8 mouse cellular contexts compared by ENCODE assay signal in the genomic region with DNA sequence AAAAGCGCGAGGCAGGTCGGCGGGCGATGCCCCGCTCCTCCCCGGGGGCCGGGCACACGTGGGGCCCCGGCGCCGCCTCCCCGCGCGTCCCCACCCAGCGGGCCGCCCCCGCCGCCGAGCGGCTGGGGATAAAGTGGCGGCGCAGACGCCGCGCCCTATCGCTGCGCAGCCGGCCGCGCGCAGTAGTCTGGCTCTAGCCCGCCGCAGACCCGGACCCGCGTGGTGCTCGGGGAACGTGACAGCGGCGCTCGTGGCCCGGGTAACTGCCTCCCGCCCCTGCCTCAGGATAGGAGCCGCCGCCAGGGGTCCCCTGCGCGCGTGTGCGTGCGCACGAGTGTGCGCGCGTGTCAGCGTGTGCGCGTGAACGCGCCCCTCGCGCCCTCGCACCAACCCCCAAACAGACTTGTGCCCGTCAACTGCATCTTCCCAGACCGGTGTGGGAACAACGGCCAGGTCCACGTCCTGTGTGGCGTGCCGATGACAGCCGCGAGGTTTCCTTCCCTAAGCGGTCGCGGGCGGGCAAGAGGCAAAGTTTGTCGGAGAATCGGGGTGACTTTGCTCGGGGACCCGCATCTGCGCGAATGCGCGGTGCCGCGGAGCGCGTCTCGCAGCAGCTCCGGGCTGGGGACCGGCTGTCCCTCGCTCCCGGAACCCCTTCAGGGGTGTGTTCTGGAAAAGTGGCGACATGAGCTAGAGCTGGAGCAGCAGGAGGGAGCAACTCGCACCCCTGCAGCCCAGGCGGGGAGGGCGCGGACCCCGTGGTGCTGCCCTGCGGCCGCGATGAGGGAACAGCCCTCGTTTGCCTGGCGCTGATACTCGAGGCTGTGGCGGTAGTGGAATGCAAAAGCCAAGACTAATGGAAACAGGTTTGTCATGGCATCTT. TPM values are rescaled to one million over a fixed set of nuclear protein-coding genes. Genes with fewer than 3 reads are reported as not detected.
A peak's percentile ranks its signal among the peaks of the same experiment; 100 is the strongest.
DNase-seq lines count a peak whose midpoint lies in the region; ATAC-seq and TF ChIP-seq lines count a peak whose summit lies in the region.

Gene Mgll, plus strand, starts transcription at position 100 of the 883 bp plus-strand sequence.

- peaks cover 4% of the 10 kb centered on the region; the same call in 1 of the 2 replicates for H3K27me3 ChIP-seq in forebrain, embryonic 16.5 days (replicated peaks; ENCODE audit: control insufficient read depth, insufficient read depth, low read length)
- no peaks in the 10 kb centered on the region for H3K27me3 ChIP-seq in liver, embryonic 14.5 days (ENCODE audit: control insufficient read depth, insufficient read depth, low read length)
- H3K27me3 ChIP-seq in neural tube, embryonic 11.5 days (ENCODE audit: control insufficient read depth, insufficient read depth, low read length): 0 out of 2 replicates have a peak, but pooled peaks cover 7% of the 10 kb centered on the region

- TF ChIP-seq CTCF in liver, embryonic 14.5 days (IDR thresholded peaks at IDR 0.05; ENCODE audit: low read depth): no peak; the same call in none of the 2 replicates

- intact Hi-C loops in heart, postnatal 10 days (cut with DNase I): loop anchor here (10.0 kb wide), 1 partner anchor 130 kb away; no protein-coding TSS in a partner anchor

- peak within 1 kb of the TSS; percentile 61 for H3K9ac ChIP-seq in ES-E14 (ENCODE audit: insufficient read depth, low read depth, low read length, poor library complexity, severe bottlenecking)
- peak within 1 kb of the TSS; percentile 66 for H3K9ac ChIP-seq in forebrain, embryonic 16.5 days (replicated peaks; ENCODE audit: low read depth, low read length)
- peak within 1 kb of the TSS; percentile 95 for H3K9ac ChIP-seq in liver, embryonic 14.5 days (replicated peaks)
- peak within 1 kb of the TSS; percentile 54 for H3K9ac ChIP-seq in neural tube, embryonic 11.5 days (ENCODE audit: low read length)

- in situ Hi-C loops in ES-E14 (cut with MboI; ENCODE audit: low sequenced_read_pairs in 2 of 2, unreplicated experiment in 2 of 2): no loop called here

- H3K36me3 ChIP-seq in ES-E14 (ENCODE audit: control insufficient read depth, insufficient read depth, low read length, poor library complexity, severe bottlenecking): no peaks in the 10 kb centered on the region
- no peaks in the 10 kb centered on the region for H3K36me3 ChIP-seq in forebrain, embryonic 16.5 days (ENCODE audit: control insufficient read depth, insufficient read depth)
- peaks cover 25% of the 10 kb centered on the region for H3K36me3 ChIP-seq in liver, embryonic 14.5 days (replicated peaks; ENCODE audit: control insufficient read depth, insufficient read depth, low read depth)
- H3K36me3 ChIP-seq in neural tube, embryonic 11.5 days (ENCODE audit: control insufficient read depth, insufficient read depth, low read length): no peaks in the 10 kb centered on the region

- ATAC-seq in forebrain, embryonic 16.5 days: peak; percentile 91
- peak; percentile 94 for ATAC-seq in liver, embryonic 14.5 days (ENCODE audit: insufficient read depth)
- ATAC-seq in neural tube, embryonic 11.5 days (ENCODE audit: insufficient read depth, low FRiP score, low TSS enrichment): peak; percentile 60

- peak within 1 kb of the TSS; percentile 92 for H3K4me2 ChIP-seq in forebrain, embryonic 16.5 days (ENCODE audit: low read length)
- H3K4me2 ChIP-seq in liver, embryonic 14.5 days (ENCODE audit: low read depth): peak within 1 kb of the TSS; percentile 90
- peak within 1 kb of the TSS; percentile 76 for H3K4me2 ChIP-seq in neural tube, embryonic 11.5 days (ENCODE audit: low read depth)

- under 1% methylated on average over 104 of the region's 105 CpGs for WGBS in forebrain, embryonic 16.5 days
- WGBS in liver, embryonic 14.5 days (ENCODE audit: insufficient replicate concordance): under 1% methylated on average over 94 of the region's 105 CpGs
- 0% methylated on average over 82 of the region's 105 CpGs for WGBS in neural tube, embryonic 11.5 days

- peak within 1 kb of the TSS; percentile 55 to 69 for H3K4me3 ChIP-seq in ES-E14 (ENCODE audit: insufficient read depth in 1 of 2, low read depth in 1 of 2, low read length in 2 of 2, poor library complexity in 1 of 2, severe bottlenecking in 1 of 2)
- H3K4me3 ChIP-seq in forebrain, embryonic 16.5 days (replicated peaks; ENCODE audit: low read length): peak within 1 kb of the TSS; percentile 58
- peak within 1 kb of the TSS; percentile 66 to 97 for H3K4me3 ChIP-seq in liver, embryonic 14.5 days (ENCODE audit: insufficient read depth in 1 of 2, low read depth in 2 of 2, low read length in 2 of 2)
- peak within 1 kb of the TSS; percentile 53 for H3K4me3 ChIP-seq in neural tube, embryonic 11.5 days (ENCODE audit: low read depth, low read length)

- TF ChIP-seq EP300 in liver, embryonic 14.5 days (IDR thresholded peaks at IDR 0.05; ENCODE audit: low read depth): no peak

- H3K4me1 ChIP-seq in ES-E14 (ENCODE audit: control insufficient read depth in 2 of 2, insufficient read depth in 2 of 2, low read length in 2 of 2, poor library complexity in 1 of 2): peaks cover 0 to 2% of the 10 kb centered on the region in 2 experiments; a peak in 1 of 4 replicates
- H3K4me1 ChIP-seq in forebrain, embryonic 16.5 days (replicated peaks; ENCODE audit: control insufficient read depth, insufficient read depth, low read length): peaks cover 8% of the 10 kb centered on the region
- H3K4me1 ChIP-seq in liver, embryonic 14.5 days (replicated peaks; ENCODE audit: control insufficient read depth in 2 of 2, insufficient read depth in 2 of 2, low read length in 1 of 2): peaks cover 24 to 35% of the 10 kb centered on the region in 2 experiments
- H3K4me1 ChIP-seq in neural tube, embryonic 11.5 days (ENCODE audit: control insufficient read depth, insufficient read depth, low read length): 0 out of 2 replicates have a peak, but pooled peaks cover 3% of the 10 kb centered on the region

- no peak within 1 kb of the TSS for H3K27ac ChIP-seq in ES-E14 (ENCODE audit: insufficient read depth, low read depth, low read length, poor library complexity, severe bottlenecking)
- peak within 1 kb of the TSS; percentile 79 for H3K27ac ChIP-seq in forebrain, embryonic 16.5 days (ENCODE audit: low read length)
- peak within 1 kb of the TSS; percentile 77 for H3K27ac ChIP-seq in liver, embryonic 14.5 days
- no peak within 1 kb of the TSS for H3K27ac ChIP-seq in neural tube, embryonic 11.5 days (ENCODE audit: low read depth, low read length)

- no peaks in the 10 kb centered on the region for H3K9me3 ChIP-seq in ES-E14 (ENCODE audit: control insufficient read depth, insufficient read depth, low read depth, low read length)
- no peaks in the 10 kb centered on the region for H3K9me3 ChIP-seq in forebrain, embryonic 16.5 days (ENCODE audit: control insufficient read depth, low read length)
- H3K9me3 ChIP-seq in liver, embryonic 14.5 days (ENCODE audit: control insufficient read depth, low read length): no peaks in the 10 kb centered on the region
- H3K9me3 ChIP-seq in neural tube, embryonic 11.5 days (ENCODE audit: control insufficient read depth, low read length): no peaks in the 10 kb centered on the region

- DNase-seq in ES-E14 (ENCODE audit: low read depth, low spot score): no peak
- peak; percentile 64 to 86 for DNase-seq in cerebellum, adult 18-20 months
- DNase-seq in heart, postnatal 10 days: peak; percentile 75 to 77
- DNase-seq in kidney, postnatal 4 days: peak; percentile 70 to 81
- DNase-seq in liver, embryonic 14.5 days (ENCODE audit: low read depth in 3 of 3, low spot score in 3 of 3): peak in 2 of 3 experiments; percentile 53 to 60
- peak; percentile 69 for DNase-seq in neural tube, embryonic 11.5 days (ENCODE audit: low spot score)
- DNase-seq in testis, postnatal 14 days (ENCODE audit: low spot score): peak; percentile 69

TF ChIP-seq in ES-E14, 5 proteins besides CTCF, POLR2A, EP300 and RAD21:
- TF ChIP-seq HCFC1 (IDR thresholded peaks at IDR 0.05; ENCODE audit: borderline replicate concordance, insufficient read depth, low read length): no peak
- TF ChIP-seq ZNF384 (IDR thresholded peaks at IDR 0.05; ENCODE audit: low read depth, low read length): no peak
- no peak for TF ChIP-seq ZC3H11A (IDR thresholded peaks at IDR 0.05; ENCODE audit: borderline replicate concordance, low read depth, low read length)
- no peak for TF ChIP-seq CHD2 (IDR thresholded peaks at IDR 0.05; ENCODE audit: low read depth, low read length)
- no peak for TF ChIP-seq MAFK (IDR thresholded peaks at IDR 0.05; ENCODE audit: insufficient read depth, low read depth, low read length)

RNA-seq across cellular contexts. Expression of gene Mgll, which starts in this region (rescaled TPM):
- total RNA-seq in ES-E14 (2012; rRNA removed): 7.8 and 8.4 TPM in 2 replicates
- 23.3 and 35.2 TPM in 2 replicates for polyA plus RNA-seq in forebrain, embryonic 16.5 days (2015; fragmentation: Nextera tagmentation; extraction: Ambion mirVana)
- total RNA-seq in heart, postnatal 10 days (2021): 100 to 1,000 TPM; 187 to 225 TPM
- polyA plus RNA-seq in liver, embryonic 14.5 days (2012; rRNA removed): 14.8 and 17.0 TPM in 2 replicates
- polyA plus RNA-seq in liver, embryonic 14.5 days (2014; fragmentation: Nextera tagmentation; extraction: Ambion mirVana): 65.5 and 68.0 TPM in 2 replicates
- 8.5 and 8.6 TPM in 2 replicates for polyA plus RNA-seq in neural tube, embryonic 11.5 days (2014; fragmentation: Nextera tagmentation; extraction: Ambion mirVana)

Comparison
In these comparisons a context has a peak if more than half of its experiments do, and no peak if none do; other contexts are left out.
1. RNA of gene Mgll (total RNA-seq): 187 to 225 TPM in heart, postnatal 10 days; 7.8 to 8.4 TPM in ES-E14; every median in the first group is over 10 times any median in the second.
2. H3K27ac ChIP-seq: peak in forebrain, embryonic 16.5 days (single experiment) and liver, embryonic 14.5 days (single experiment); none in ES-E14 (single experiment) and neural tube, embryonic 11.5 days (single experiment).
3. Peak in every context shown above with its lines, with median percentiles within 50 percentile points of each other: H3K4me3 ChIP-seq, H3K9ac ChIP-seq, ATAC-seq and H3K4me2 ChIP-seq.